Mouse (Mus musculus) hematopoietic stem cell, adult 5-6 weeks (primary cell): ENCODE results near the gene Cib4. TPM values are rescaled to one million over a fixed set of nuclear protein-coding genes. Genes with fewer than 3 reads are reported as not detected.

Source experiments
- ATAC-seq, 2 experiments: fragments of 125-278 bp in 1 of 2; replicated peaks in 1 of 2; 2 replicates each; pipeline ENCODE4 v1.8.0; 2016 to 2017; ENCODE audit warnings: inconsistent platforms in 2 of 2, mild to moderate bottlenecking in 2 of 2, moderate number of reproducible peaks in 2 of 2, low read depth in 1 of 2, moderate TSS enrichment in 1 of 2; ENCODE audit not compliant: low FRiP score in 2 of 2, poor library complexity in 2 of 2, severe bottlenecking in 2 of 2, insufficient read depth in 1 of 2, low TSS enrichment in 1 of 2
- total RNA-seq: library from RNA; stranded (forward); fragments of 172-1452, 232-1000 nt; gene quantifications from 2 replicates; pipeline ENCODE4 v1.2.3, GENCODE M21; 2017

Gene Cib4
- total RNA-seq, 1 experiment from 2014 or later: not detected

- no peak for ATAC-seq
These were observed 61.0 kb downstream of the Cib4 start for GRCm38 (mm10) chr5:30484591-30484990.

GRCm38 (mm10) chr5:30483533-30483932 lies 62.1 kb downstream of the Cib4 start:
- no peak for ATAC-seq

DNA sequence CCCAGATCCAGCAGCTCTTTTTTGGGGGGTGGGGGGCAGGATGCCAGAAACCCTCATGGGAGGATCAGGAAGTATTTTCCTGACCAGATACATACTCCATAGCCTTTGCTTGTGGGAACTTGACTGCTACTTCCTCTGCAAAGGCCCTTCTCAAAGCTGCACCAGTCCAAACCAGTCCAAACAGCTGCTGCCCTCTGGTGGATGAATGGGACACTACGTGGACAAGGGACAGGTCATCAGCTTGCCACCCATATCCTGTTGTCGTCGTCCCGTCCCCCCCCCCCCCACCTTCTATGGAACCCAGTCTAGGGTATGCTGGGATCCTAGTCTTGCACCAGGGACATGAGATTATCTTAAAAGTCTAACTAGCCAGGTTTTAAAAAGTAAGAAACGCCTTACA lies 63.3 kb downstream of the Cib4 start:
- peak; percentile 53 to 64; a peak in 2 of 4 replicates for ATAC-seq

- peak; percentile 72 to 76 for ATAC-seq
These were observed 69.1 kb downstream of the Cib4 start for GRCm38 (mm10) chr5:30476534-30476933.

GRCm38 (mm10) chr5:30472148-30472547 lies 73.5 kb downstream of the Cib4 start:
- ATAC-seq: no peak

GRCm38 (mm10) chr5:30470454-30470853 lies 75.2 kb downstream of the Cib4 start:
- ATAC-seq: no peak

GRCm38 (mm10) chr5:30466315-30466714 lies 79.3 kb downstream of the Cib4 start:
- no peak for ATAC-seq

DNA sequence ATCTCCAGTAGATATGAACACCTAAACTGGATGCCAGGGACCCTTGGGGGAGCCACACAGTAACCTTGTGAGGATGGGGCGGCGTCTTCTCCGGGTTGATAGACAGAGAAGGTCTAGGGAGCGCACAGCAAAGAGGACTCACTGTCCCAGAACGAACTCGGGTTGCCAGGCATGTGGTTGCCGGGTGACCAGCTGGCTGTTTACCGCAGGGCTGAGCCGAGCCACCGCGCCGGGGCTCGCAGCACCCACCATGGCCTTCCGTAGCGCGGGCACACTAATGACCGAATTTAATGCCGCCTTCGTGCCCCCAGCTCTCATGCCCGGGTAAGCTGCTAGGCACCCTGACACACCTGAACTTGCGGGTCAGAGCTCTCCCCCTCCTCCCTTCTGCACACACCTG lies 79.8 kb downstream of the Cib4 start, which contains the start of gene 1700001C02Rik:
1700001C02Rik (plus strand) TSS at position 187 of the 400 bp plus-strand sequence.
- ATAC-seq: peak; percentile 21 to 32; a peak in 1 of 4 replicates

DNA sequence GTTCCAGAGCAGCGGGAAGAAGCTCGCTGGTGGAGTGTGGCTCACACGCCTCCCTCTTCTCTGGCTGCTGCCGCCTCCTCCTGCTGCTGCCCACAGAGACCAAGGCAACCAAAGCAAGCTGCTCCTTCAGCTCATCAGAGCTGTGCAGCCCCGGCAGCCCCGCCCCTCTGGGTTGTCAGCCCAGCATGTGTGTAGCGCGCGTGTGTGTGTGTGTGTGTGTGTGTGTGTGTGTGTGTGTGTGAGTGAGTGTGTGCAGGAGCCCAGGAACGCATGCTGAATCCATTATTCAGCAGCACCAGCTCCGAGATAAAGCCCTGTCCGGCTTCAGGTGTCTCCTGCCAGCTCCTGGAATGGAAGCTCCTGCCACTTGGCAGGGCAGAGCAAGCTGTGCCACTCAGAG lies 83.8 kb downstream of the Cib4 start, which contains the start of gene Otof:
Otof (minus strand) TSS at position 112 of the 400 bp plus-strand sequence.
- no peak for ATAC-seq

- no peak for ATAC-seq
These were observed 85.5 kb downstream of the Cib4 start for GRCm38 (mm10) chr5:30460155-30460554.

- ATAC-seq: no peak
These were observed 89.6 kb downstream of the Cib4 start for GRCm38 (mm10) chr5:30456056-30456455.

DNA sequence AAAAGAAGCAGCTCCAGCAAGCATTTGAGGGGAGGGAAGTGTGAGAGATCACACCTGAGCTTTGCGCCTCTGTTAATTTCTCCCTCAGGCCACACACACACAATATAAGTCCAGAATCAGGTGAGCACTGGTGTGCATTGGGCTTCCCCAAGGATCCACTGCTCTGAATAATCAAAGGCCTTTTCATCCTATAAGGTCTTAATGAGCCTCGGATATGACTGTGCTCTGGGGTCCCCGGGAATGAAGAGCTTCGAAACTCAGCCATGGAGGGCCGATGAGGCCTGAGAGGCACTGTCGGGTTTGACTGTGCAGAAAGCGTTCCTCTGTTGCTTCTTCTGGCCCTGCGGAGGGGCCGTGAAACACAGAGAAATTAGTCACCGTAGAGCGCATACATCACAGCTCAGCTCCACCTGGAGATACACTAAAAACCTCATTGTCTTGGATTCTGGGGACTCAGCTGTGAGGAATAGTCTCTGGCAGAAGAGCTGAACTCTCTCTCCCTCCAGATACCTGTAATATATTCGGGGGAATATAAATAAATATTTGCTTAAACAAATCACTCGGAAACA lies 101.2 kb downstream of the Cib4 start:
- no peak for ATAC-seq

GRCm38 (mm10) chr5:30442196-30442595 lies 103.4 kb downstream of the Cib4 start:
- ATAC-seq: peak in 1 of 2 experiments; percentile 36; a peak in 1 of 4 replicates

DNA sequence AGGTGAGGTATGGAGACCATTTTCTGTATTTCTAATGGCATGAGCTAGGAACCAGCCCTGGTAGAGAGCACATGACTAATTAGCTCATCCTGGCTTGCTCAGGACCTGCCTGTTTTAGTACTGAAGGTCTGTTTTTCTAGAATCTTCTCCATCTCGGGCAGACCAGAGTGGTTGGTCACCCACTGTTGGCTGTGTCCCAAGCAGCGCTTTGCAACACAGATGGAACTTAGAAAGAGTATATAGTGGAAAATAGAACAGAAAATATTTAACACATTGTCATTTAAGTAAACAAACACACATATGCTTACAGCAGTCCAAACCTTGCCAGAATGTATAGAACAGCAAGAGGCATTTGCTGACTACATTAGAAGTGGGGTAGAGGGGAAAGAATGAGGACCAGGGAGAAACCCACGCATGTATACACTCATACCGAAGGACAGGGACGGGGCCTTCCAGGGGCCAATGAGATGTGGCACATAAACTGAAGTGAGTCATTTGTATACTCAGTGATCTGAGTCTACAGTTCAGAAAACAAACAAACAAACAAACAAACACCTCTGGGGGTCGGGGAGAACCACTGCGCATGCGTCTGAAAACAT lies 105.2 kb downstream of the Cib4 start:
- ATAC-seq: no peak

DNA sequence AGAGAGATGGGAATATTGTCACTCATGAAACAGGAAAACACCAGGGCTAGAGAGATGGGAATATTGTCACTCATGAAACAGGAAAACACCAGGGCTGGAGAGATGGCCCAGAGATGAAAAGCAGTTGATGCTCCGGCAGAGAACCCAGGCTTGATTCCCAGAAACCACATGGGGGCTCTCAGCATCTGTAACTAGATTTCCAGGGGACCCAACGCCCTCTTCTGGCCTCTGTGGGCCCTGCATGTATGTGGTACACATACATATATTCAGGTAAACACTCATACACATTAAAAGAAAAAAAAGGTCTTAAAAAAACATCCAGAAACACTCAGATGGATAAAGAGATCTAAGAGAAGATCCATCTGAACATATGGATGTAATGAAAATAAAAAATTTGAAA lies 106.7 kb downstream of the Cib4 start:
- ATAC-seq: no peak

Other genes with a start within 250 kb of the Cib4 start
- 0.06 TPM in 1 of 2 replicates, not detected in the other for gene Otof, start 83.9 kb downstream of the Cib4 start, total RNA-seq
- not detected in 2 replicates for gene 1700001C02Rik, start 79.8 kb downstream of the Cib4 start, total RNA-seq
- 0.38 and 0.60 TPM in 2 replicates for gene Kcnk3, start 42.3 kb upstream of the Cib4 start, total RNA-seq
- 3.3 and 5.7 TPM in 2 replicates for gene Slc35f6, start 102.1 kb upstream of the Cib4 start, total RNA-seq
- gene Cenpa, start 120.9 kb upstream of the Cib4 start, total RNA-seq: 74.1 and 81.4 TPM in 2 replicates
- not detected in 2 replicates for gene Dpysl5, start 165.7 kb upstream of the Cib4 start, total RNA-seq